Mouse (Mus musculus): ENCODE measurements around the gene Slc39a3. TPM values are rescaled to one million over a fixed set of nuclear protein-coding genes. Genes with fewer than 3 reads are reported as not detected.
A peak's percentile ranks its signal among the peaks of the same experiment; 100 is the strongest.

Slc39a3 gene
- polyA plus RNA-seq, 1 experiment from 2014 or later, result 21.6 TPM

- H3K4me3 ChIP-seq (ENCODE audit: low read depth, low read length), result no peak overlapping the region
- 17% methylated on average over 26 of the region's 26 CpGs for WGBS
Observed at GRCm38 (mm10) chr10:81021547-81022110, 15.6 kb downstream of the Slc39a3 start.

GRCm38 (mm10) chr10:81020207-81020606 is 17.0 kb downstream of the Slc39a3 start:
- Histone ChIP-seq H3K9me3 (ENCODE audit: control insufficient read depth, low read length) (no peaks in the 10 kb centered on the region), H3K4me3 (ENCODE audit: low read depth, low read length) (no peak overlapping the region), H3K27ac (ENCODE audit: low read depth, low read length) (no peak overlapping the region), H3K4me1 (replicated peaks; ENCODE audit: control insufficient read depth, insufficient read depth, low read length) (0 out of 2 replicates have a peak, but pooled peaks cover 6% of the 10 kb centered on the region), H3K9ac (ENCODE audit: low read length) (no peak overlapping the region), H3K4me2 (ENCODE audit: low read depth, low read length, severe bottlenecking) (no peak overlapping the region), H3K27me3 (ENCODE audit: control insufficient read depth, insufficient read depth, low read length) (peaks cover 10% of the 10 kb centered on the region; the same call in 1 of the 2 replicates), H3K36me3 (ENCODE audit: control insufficient read depth, insufficient read depth, low read length) (no peaks in the 10 kb centered on the region)
- no peak for ATAC-seq (replicated peaks; ENCODE audit: low FRiP score)
- WGBS, result 63% methylated on average over 2 of the region's 2 CpGs
- DNase-seq (ENCODE audit: low spot score), result no peak

More at GRCm38 (mm10) chr10:81021547-81022110, 15.6 kb downstream of the Slc39a3 start:
- Histone ChIP-seq H3K27me3 (ENCODE audit: control insufficient read depth, insufficient read depth, low read length) (peaks cover 12% of the 10 kb centered on the region; the same call in 1 of the 2 replicates), H3K9me3 (ENCODE audit: control insufficient read depth, low read length) (no peaks in the 10 kb centered on the region), H3K4me2 (ENCODE audit: low read depth, low read length, severe bottlenecking) (no peak overlapping the region), H3K9ac (ENCODE audit: low read length) (no peak overlapping the region), H3K27ac (ENCODE audit: low read depth, low read length) (no peak overlapping the region), H3K4me1 (replicated peaks; ENCODE audit: control insufficient read depth, insufficient read depth, low read length) (peaks cover 4% of the 10 kb centered on the region; the same call in 1 of the 2 replicates), H3K36me3 (ENCODE audit: control insufficient read depth, insufficient read depth, low read length) (no peaks in the 10 kb centered on the region)
- DNase-seq (ENCODE audit: low spot score) (no peak), ATAC-seq (replicated peaks; ENCODE audit: low FRiP score) (no peak)

DNA sequence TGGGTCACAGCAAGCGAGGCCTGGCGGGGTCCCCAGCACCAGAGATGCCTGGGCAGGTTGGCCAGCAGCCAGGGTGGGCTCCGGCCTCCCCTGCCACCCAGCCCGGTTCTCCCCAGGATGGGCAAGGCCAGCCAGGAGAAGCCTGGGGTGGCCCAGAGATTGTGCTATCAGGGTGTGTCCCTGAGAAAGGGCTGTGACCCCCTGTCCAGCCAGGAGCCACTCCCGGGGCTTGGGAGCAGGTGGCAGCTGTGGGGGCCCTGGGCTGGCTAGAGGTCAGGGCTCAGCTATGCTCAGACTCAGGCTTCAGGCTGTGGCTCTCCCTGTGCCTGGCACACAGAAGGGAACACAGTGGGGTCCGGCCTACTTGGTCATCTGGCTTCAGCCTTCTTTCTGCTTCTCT is 17.5 kb downstream of the Slc39a3 start:
- DNase-seq (ENCODE audit: low spot score), result no peak
- Histone ChIP-seq H3K27ac (ENCODE audit: low read depth, low read length) (no peak overlapping the region), H3K9me3 (ENCODE audit: control insufficient read depth, low read length) (no peaks in the 10 kb centered on the region), H3K9ac (ENCODE audit: low read length) (no peak overlapping the region), H3K4me1 (replicated peaks; ENCODE audit: control insufficient read depth, insufficient read depth, low read length) (peaks cover 2% of the 10 kb centered on the region; the same call in 1 of the 2 replicates), H3K27me3 (ENCODE audit: control insufficient read depth, insufficient read depth, low read length) (peaks cover 10% of the 10 kb centered on the region; the same call in 1 of the 2 replicates), H3K36me3 (ENCODE audit: control insufficient read depth, insufficient read depth, low read length) (no peaks in the 10 kb centered on the region), H3K4me2 (ENCODE audit: low read depth, low read length, severe bottlenecking) (no peak overlapping the region), H3K4me3 (ENCODE audit: low read depth, low read length) (no peak overlapping the region)
- 80% methylated on average over 5 of the region's 6 CpGs for WGBS
- no peak for ATAC-seq (replicated peaks; ENCODE audit: low FRiP score)

GRCm38 (mm10) chr10:81018326-81018725 is 18.9 kb downstream of the Slc39a3 start:
- Histone ChIP-seq H3K4me1 (replicated peaks; ENCODE audit: control insufficient read depth, insufficient read depth, low read length) (peaks cover 6% of the 10 kb centered on the region; the same call in 1 of the 2 replicates), H3K9me3 (ENCODE audit: control insufficient read depth, low read length) (no peaks in the 10 kb centered on the region), H3K4me2 (ENCODE audit: low read depth, low read length, severe bottlenecking) (no peak overlapping the region), H3K36me3 (ENCODE audit: control insufficient read depth, insufficient read depth, low read length) (no peaks in the 10 kb centered on the region), H3K9ac (ENCODE audit: low read length) (no peak overlapping the region), H3K27me3 (ENCODE audit: control insufficient read depth, insufficient read depth, low read length) (peaks cover 6% of the 10 kb centered on the region; the same call in 1 of the 2 replicates), H3K4me3 (ENCODE audit: low read depth, low read length) (no peak overlapping the region), H3K27ac (ENCODE audit: low read depth, low read length) (no peak overlapping the region)
- ATAC-seq (replicated peaks; ENCODE audit: low FRiP score) (no peak), DNase-seq (ENCODE audit: low spot score) (no peak)
- 39% methylated on average over 10 of the region's 10 CpGs for WGBS

DNA sequence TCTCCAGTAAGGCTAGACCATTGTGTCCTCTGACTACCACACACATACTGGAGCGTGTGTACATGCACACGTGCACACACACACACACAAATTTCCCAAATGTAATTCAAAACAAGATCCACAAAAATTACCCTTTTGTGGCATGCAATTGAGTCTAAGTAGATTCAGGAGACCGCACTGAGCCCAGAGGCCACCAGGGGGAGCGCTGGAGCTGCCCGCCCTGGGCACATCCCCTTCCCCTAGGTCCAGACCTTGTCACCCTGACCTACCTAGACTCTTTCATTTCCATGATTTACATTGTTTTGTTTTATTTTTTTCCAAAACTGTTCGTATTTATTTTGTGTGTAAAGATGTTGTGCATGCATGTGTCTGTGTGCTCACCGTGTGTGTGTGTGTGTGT is 20.6 kb downstream of the Slc39a3 start:
- Histone ChIP-seq H3K27ac (ENCODE audit: low read depth, low read length) (no peak overlapping the region), H3K4me3 (ENCODE audit: low read depth, low read length) (no peak overlapping the region), H3K4me1 (replicated peaks; ENCODE audit: control insufficient read depth, insufficient read depth, low read length) (peaks cover 6% of the 10 kb centered on the region; the same call in 1 of the 2 replicates), H3K36me3 (ENCODE audit: control insufficient read depth, insufficient read depth, low read length) (no peaks in the 10 kb centered on the region), H3K9me3 (ENCODE audit: control insufficient read depth, low read length) (no peaks in the 10 kb centered on the region), H3K4me2 (ENCODE audit: low read depth, low read length, severe bottlenecking) (no peak overlapping the region), H3K9ac (ENCODE audit: low read length) (no peak overlapping the region), H3K27me3 (ENCODE audit: control insufficient read depth, insufficient read depth, low read length) (peaks cover 2% of the 10 kb centered on the region; the same call in 1 of the 2 replicates)
- DNase-seq (ENCODE audit: low spot score), result peak; percentile 79
- ATAC-seq (replicated peaks; ENCODE audit: low FRiP score), result no peak
- 4% methylated on average over 7 of the region's 7 CpGs for WGBS

DNA sequence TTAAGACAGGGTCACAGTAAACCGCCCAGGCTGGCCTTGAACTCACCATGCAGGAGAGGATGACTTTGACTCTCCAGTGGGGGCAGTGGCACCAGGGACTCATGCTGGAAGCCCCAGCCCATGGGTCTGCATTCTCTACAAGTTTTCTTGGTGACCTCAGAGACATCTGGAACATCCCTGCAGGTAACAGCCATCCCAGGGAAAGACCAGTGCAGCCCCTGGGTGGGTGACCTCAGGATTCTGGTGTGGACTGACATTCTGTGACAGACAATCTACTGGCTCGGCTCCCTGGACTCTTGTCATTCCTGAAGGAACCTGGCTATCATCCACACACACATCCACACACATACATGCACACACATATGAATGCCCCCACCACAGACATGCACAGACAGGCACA is 21.6 kb downstream of the Slc39a3 start:
- H3K4me2 ChIP-seq (ENCODE audit: low read depth, low read length, severe bottlenecking), result no peak overlapping the region
- 86% methylated on average over 2 of the region's 2 CpGs for WGBS
- no peak overlapping the region for H3K4me3 ChIP-seq (ENCODE audit: low read depth, low read length)
- DNase-seq (ENCODE audit: low spot score) (no peak), ATAC-seq (replicated peaks; ENCODE audit: low FRiP score) (no peak)
- H3K27ac ChIP-seq (ENCODE audit: low read depth, low read length), result no peak overlapping the region
- H3K9me3 ChIP-seq (ENCODE audit: control insufficient read depth, low read length), result no peaks in the 10 kb centered on the region
- H3K9ac ChIP-seq (ENCODE audit: low read length), result no peak overlapping the region
- H3K4me1 ChIP-seq (replicated peaks; ENCODE audit: control insufficient read depth, insufficient read depth, low read length), result peaks cover 6% of the 10 kb centered on the region; the same call in 1 of the 2 replicates
- H3K36me3 ChIP-seq (ENCODE audit: control insufficient read depth, insufficient read depth, low read length), result no peaks in the 10 kb centered on the region
- H3K27me3 ChIP-seq (ENCODE audit: control insufficient read depth, insufficient read depth, low read length), result no peaks in the 10 kb centered on the region

DNA sequence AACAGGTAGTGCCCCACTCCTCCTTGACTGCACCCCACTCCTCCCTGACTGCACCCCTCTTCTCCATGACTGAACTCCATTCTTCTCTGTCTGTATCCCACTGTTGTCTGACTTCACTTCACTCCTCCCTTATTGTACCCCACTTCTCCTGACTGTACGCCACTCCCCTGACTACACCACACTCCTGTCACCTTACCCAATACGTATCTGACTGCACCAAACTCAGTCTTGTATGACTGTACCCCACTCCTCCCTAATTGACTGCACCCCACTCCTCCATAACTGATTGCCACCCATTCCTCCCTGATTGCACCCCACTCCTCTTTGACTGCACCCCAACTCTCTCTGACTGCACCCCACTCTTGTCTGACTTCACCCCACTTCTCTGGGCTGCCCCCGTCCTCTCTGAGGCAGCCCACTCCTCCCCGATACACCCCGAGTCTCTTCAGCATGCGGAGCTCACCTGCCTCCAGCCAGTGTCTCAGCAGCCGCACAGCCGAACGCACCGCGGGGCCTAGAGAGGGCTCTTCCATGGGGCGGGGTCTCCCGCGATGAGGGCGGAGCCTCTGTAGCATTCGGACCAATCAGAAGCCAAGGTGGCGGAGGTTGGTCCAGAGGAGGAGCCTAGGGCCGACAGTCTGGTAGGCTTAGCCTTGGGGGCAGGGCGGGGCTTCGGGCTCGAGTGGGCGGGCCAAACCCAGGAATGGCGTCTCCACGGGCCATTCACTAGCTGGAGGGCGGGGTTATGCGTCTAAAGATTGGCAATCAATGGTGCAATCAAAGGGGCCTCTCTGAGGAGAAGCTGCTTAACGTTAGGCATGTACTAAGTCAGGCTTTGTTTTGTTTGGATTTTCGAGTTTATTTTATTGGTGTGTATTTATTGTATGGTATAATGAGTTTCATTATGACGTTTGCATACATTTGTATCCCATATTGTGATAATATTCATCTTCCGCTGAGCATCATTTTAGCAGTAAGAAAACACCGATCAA is 22.5 kb downstream of the Slc39a3 start, which contains the start of gene Gng7:
Gene Gng7, minus strand, starts transcription at position 553 of the 992 bp plus-strand sequence.
- no peaks in the 10 kb centered on the region for H3K36me3 ChIP-seq (ENCODE audit: control insufficient read depth, insufficient read depth, low read length)
- H3K4me1 ChIP-seq (replicated peaks; ENCODE audit: control insufficient read depth, insufficient read depth, low read length), result peaks cover 6% of the 10 kb centered on the region; the same call in 1 of the 2 replicates
- peak within 1 kb of the TSS; percentile 33 for H3K4me3 ChIP-seq (ENCODE audit: low read depth, low read length)
- no peak within 1 kb of the TSS for H3K27ac ChIP-seq (ENCODE audit: low read depth, low read length)
- no peaks in the 10 kb centered on the region for H3K9me3 ChIP-seq (ENCODE audit: control insufficient read depth, low read length)
- no peaks in the 10 kb centered on the region for H3K27me3 ChIP-seq (ENCODE audit: control insufficient read depth, insufficient read depth, low read length)
- 10% methylated on average over 31 of the region's 31 CpGs for WGBS
- H3K4me2 ChIP-seq (ENCODE audit: low read depth, low read length, severe bottlenecking), result peak within 1 kb of the TSS; percentile 65
- DNase-seq (ENCODE audit: low spot score) (peak; percentile 99), ATAC-seq (replicated peaks; ENCODE audit: low FRiP score) (peak; percentile 96)
- H3K9ac ChIP-seq (ENCODE audit: low read length), result peak within 1 kb of the TSS; percentile 57

- Histone ChIP-seq H3K4me1 (replicated peaks; ENCODE audit: control insufficient read depth, insufficient read depth, low read length) (peaks cover 6% of the 10 kb centered on the region; the same call in 1 of the 2 replicates), H3K9ac (ENCODE audit: low read length) (no peak overlapping the region), H3K9me3 (ENCODE audit: control insufficient read depth, low read length) (no peaks in the 10 kb centered on the region), H3K36me3 (ENCODE audit: control insufficient read depth, insufficient read depth, low read length) (no peaks in the 10 kb centered on the region), H3K4me2 (ENCODE audit: low read depth, low read length, severe bottlenecking) (no peak overlapping the region), H3K27me3 (ENCODE audit: control insufficient read depth, insufficient read depth, low read length) (no peaks in the 10 kb centered on the region), H3K27ac (ENCODE audit: low read depth, low read length) (no peak overlapping the region), H3K4me3 (ENCODE audit: low read depth, low read length) (no peak overlapping the region)
- no peak for ATAC-seq (replicated peaks; ENCODE audit: low FRiP score)
- no peak for DNase-seq (ENCODE audit: low spot score)
- 79% methylated on average over 6 of the region's 6 CpGs for WGBS
Observed at GRCm38 (mm10) chr10:81010851-81011250, 26.4 kb downstream of the Slc39a3 start.
